Mouse (Mus musculus): ENCODE measurements around the gene Vmn1r104. TPM values are rescaled to one million over a fixed set of nuclear protein-coding genes. Genes with fewer than 3 reads are reported as not detected.

Gene Vmn1r104
- total RNA-seq (2023): not detected

GRCm38 (mm10) chr7:20533537-20533936 is at the start of gene Vmn1r104:
Gene Vmn1r104, plus strand, starts transcription at chr7:20533837.

GRCm38 (mm10) chr7:20510434-20510833 is 23.2 kb upstream of the Vmn1r104 start, which contains the start of gene Vmn1r103:
Gene Vmn1r103, minus strand, starts transcription at chr7:20510534.

GRCm38 (mm10) chr7:20545657-20546056 is 12.0 kb downstream of the Vmn1r104 start, which contains the start of gene Gm5726:
Gene Gm5726, minus strand, starts transcription at chr7:20545757.

DNA sequence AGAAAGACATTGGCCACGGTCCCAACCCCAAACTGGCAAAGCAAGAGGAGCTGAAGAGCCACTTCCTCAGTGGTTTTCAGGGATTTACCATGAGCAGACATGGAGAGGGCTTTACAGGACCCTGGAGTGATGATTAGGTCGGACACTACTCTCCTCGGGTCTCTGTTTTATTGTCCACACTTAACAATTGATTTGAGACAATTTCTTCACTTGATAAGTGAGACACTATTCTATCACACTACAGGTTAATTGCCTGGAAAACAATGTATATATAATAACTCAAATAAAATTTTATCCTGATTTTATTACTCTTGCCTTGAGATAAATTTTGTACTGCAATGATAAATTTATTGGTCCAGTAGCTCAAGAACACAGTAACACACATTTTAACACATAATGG is 42.5 kb downstream of the Vmn1r104 start, which contains the start of gene Gm4141:
Gene Gm4141, minus strand, starts transcription at position 101 of the 400 bp plus-strand sequence.

Other genes starting within 250 kb of the Vmn1r104 start
- gene Gm4133, start 199.8 kb upstream of the Vmn1r104 start, total RNA-seq (2023): not detected
- gene Gm5728, start 158.4 kb upstream of the Vmn1r104 start, total RNA-seq (2023): not detected
- not detected for gene Vmn1r100, start 115.9 kb upstream of the Vmn1r104 start, total RNA-seq (2023)
- not detected for gene Vmn1r101, start 91.2 kb upstream of the Vmn1r104 start, total RNA-seq (2023)
- gene Gm10670, start 58.9 kb upstream of the Vmn1r104 start, total RNA-seq (2023): not detected
- gene Vmn1r103, start 23.3 kb upstream of the Vmn1r104 start, total RNA-seq (2023): not detected
- not detected for gene Gm5726, start 11.9 kb downstream of the Vmn1r104 start, total RNA-seq (2023)
- gene Gm4141, start 42.4 kb downstream of the Vmn1r104 start, total RNA-seq (2023): not detected
- not detected for gene Gm4513, start 65.2 kb downstream of the Vmn1r104 start, total RNA-seq (2023)
- gene Vmn1r107, start 135.1 kb downstream of the Vmn1r104 start, total RNA-seq (2023): not detected
- gene Vmn1r111, start 169.4 kb downstream of the Vmn1r104 start, total RNA-seq (2023): not detected
- gene Gm10668, start 196.8 kb downstream of the Vmn1r104 start, total RNA-seq (2023): not detected
- not detected for gene Vmn1r112, start 237.3 kb downstream of the Vmn1r104 start, total RNA-seq (2023)

All from CD8-positive naive resting alpha-beta T cell, adult 57 days (primary cell).